Mouse (Mus musculus): ENCODE measurements around the gene Slc2a12. TPM values are rescaled to one million over a fixed set of nuclear protein-coding genes. Genes with fewer than 3 reads are reported as not detected.

Gene Slc2a12
- total and polyA plus RNA-seq, 3 experiments: 0.01 to 0.35 TPM; not detected in 1

DNA sequence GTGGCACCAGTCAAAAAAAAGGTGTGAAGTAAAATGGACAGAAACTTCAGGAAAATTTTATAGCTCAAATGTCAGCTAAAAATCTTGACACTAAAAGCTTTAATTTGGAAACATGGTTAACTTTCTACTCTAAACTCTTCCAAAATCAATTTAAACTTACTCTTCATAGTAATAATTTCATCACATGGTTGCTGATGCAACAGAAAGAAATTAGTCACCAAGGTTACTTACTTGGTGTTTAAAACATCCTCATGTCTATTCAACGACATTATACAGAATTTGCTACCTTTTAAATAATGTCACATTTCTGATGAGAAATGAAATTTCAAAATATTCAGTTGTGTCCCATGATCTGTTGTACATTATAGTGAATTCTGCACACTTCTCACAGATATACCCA is 83.4 kb downstream of the Slc2a12 start (continued):
- no peak for TF ChIP-seq ZMIZ1 (IDR thresholded peaks at IDR 0.05; ENCODE audit: low read depth, low read length)
- TF ChIP-seq NELFE (IDR thresholded peaks at IDR 0.05; ENCODE audit: low read depth, low read length): no peak
- TF ChIP-seq POLR2AphosphoS5 (IDR thresholded peaks at IDR 0.05; ENCODE audit: borderline replicate concordance, low read depth, low read length): no peak
- peak; percentile 64; the same call in 1 of the 2 replicates for TF ChIP-seq MXI1 (IDR thresholded peaks at IDR 0.05; ENCODE audit: low read depth, low read length)
- no peak for TF ChIP-seq ETS1 (IDR thresholded peaks at IDR 0.05; ENCODE audit: low read depth, low read length)
- no peak; the same call in 1 of the 2 replicates for TF ChIP-seq TCF12 (IDR thresholded peaks at IDR 0.05; ENCODE audit: low read depth, low read length)
- TF ChIP-seq MAFK (IDR thresholded peaks at IDR 0.05; ENCODE audit: borderline replicate concordance, low read depth, low read length): no peak
- no peak for TF ChIP-seq MAZ (IDR thresholded peaks at IDR 0.05; ENCODE audit: low read depth, low read length)
- TF ChIP-seq GATA1 (IDR thresholded peaks at IDR 0.05; ENCODE audit: low read depth, low read length): no peak
- TF ChIP-seq ZNF384 (IDR thresholded peaks at IDR 0.05; ENCODE audit: low read depth, low read length): no peak
- peak; percentile 10; the same call in 1 of the 2 replicates for TF ChIP-seq MAX (IDR thresholded peaks at IDR 0.05; ENCODE audit: low read length)

GRCm38 (mm10) chr10:22730266-22730991 is 85.6 kb downstream of the Slc2a12 start:
- peak; percentile 60 for DNase-seq (ENCODE audit: low read depth, low spot score)
- Histone ChIP-seq H3K79me2 (ENCODE audit: control insufficient read depth, insufficient read depth, low read length, poor library complexity) (peaks cover 50% of the 10 kb centered on the region), H3K9me3 (replicated peaks; ENCODE audit: insufficient read depth, low read length) (no peaks in the 10 kb centered on the region), H3K4me1 (ENCODE audit: control insufficient read depth in 1 of 2, insufficient read depth in 2 of 2, low read length in 2 of 2) (peaks cover 26 to 33% of the 10 kb centered on the region in 2 experiments), H3K4me3 (ENCODE audit: control insufficient read depth in 1 of 2, insufficient read depth in 1 of 2, low read depth in 2 of 2, low read length in 2 of 2) (peak overlapping the region; percentile 94 to 100), H3K9ac (ENCODE audit: control insufficient read depth, low read depth, low read length, poor library complexity, severe bottlenecking) (peak overlapping the region; percentile 99), H3K27ac (ENCODE audit: control insufficient read depth, low read depth, low read length) (peak overlapping the region; percentile 73), H3K36me3 (ENCODE audit: control insufficient read depth in 1 of 2, insufficient read depth in 2 of 2, low read length in 2 of 2) (peaks cover 8 to 50% of the 10 kb centered on the region in 2 experiments), H3K27me3 (ENCODE audit: control insufficient read depth in 1 of 2, insufficient read depth in 2 of 2, low read length in 2 of 2) (no peaks in the 10 kb centered on the region)
- TF ChIP-seq MAFK (IDR thresholded peaks at IDR 0.05; ENCODE audit: borderline replicate concordance, low read depth, low read length) (no peak), MYC (IDR thresholded peaks at IDR 0.05; ENCODE audit: low read depth, low read length) (no peak), POLR2AphosphoS5 (IDR thresholded peaks at IDR 0.05; ENCODE audit: borderline replicate concordance, low read depth, low read length) (no peak), CHD2 (IDR thresholded peaks at IDR 0.05; ENCODE audit: low read length) (peak; percentile 11; the same call in 1 of the 2 replicates), POLR2AphosphoS2 (IDR thresholded peaks at IDR 0.05; ENCODE audit: low read length) (no peak), E2F4 (IDR thresholded peaks at IDR 0.05; ENCODE audit: borderline replicate concordance, low read depth, low read length) (no peak), USF1 (IDR thresholded peaks at IDR 0.05; ENCODE audit: low read depth, low read length) (no peak), NRF1 (IDR thresholded peaks at IDR 0.05; ENCODE audit: insufficient read depth, low read depth, low read length, poor library complexity, severe bottlenecking) (no peak), JUND (IDR thresholded peaks at IDR 0.05; ENCODE audit: low read depth, low read length) (no peak), CTCF (IDR thresholded peaks at IDR 0.05 in 2 of 3, conservative IDR thresholded peaks at IDR 0.05 in 1 of 3; ENCODE audit: control insufficient read depth in 1 of 3, insufficient read depth in 1 of 3, low read depth in 2 of 3, low read length in 3 of 3, poor library complexity in 1 of 3, severe bottlenecking in 1 of 3) (no peak), SMC3 (IDR thresholded peaks at IDR 0.05; ENCODE audit: low read depth, low read length) (no peak), MAZ (IDR thresholded peaks at IDR 0.05; ENCODE audit: low read depth, low read length) (no peak), POLR2A (IDR thresholded peaks at IDR 0.05; ENCODE audit: control insufficient read depth in 1 of 2, insufficient read depth in 1 of 2, low read depth in 1 of 2, low read length in 2 of 2, poor library complexity in 1 of 2) (0 out of 4 replicates have a peak, but pooled peaks of 1 of the 2 experiments have one; percentile 6), MAX (IDR thresholded peaks at IDR 0.05; ENCODE audit: low read length) (no peak), EP300 (IDR thresholded peaks at IDR 0.05; ENCODE audit: low read depth in 1 of 2, low read length in 2 of 2) (no peak), RCOR1 (IDR thresholded peaks at IDR 0.05; ENCODE audit: low read depth, low read length) (no peak), NELFE (IDR thresholded peaks at IDR 0.05; ENCODE audit: low read depth, low read length) (no peak), HCFC1 (IDR thresholded peaks at IDR 0.05; ENCODE audit: low read depth, low read length) (peak; percentile 32; the same call in 1 of the 2 replicates), ELF1 (IDR thresholded peaks at IDR 0.05; ENCODE audit: low read depth, low read length) (no peak), ETS1 (IDR thresholded peaks at IDR 0.05; ENCODE audit: low read depth, low read length) (0 out of 2 replicates have a peak, but pooled peaks have one; percentile 14), KAT2A (conservative IDR thresholded peaks at IDR 0.05; ENCODE audit: low read depth, low read length) (no peak), CHD1 (IDR thresholded peaks at IDR 0.05; ENCODE audit: low read depth, low read length) (no peak; the same call in 1 of the 2 replicates), SIN3A (IDR thresholded peaks at IDR 0.05; ENCODE audit: low read length) (peak; percentile 2; the same call in 1 of the 2 replicates), MEF2A (IDR thresholded peaks at IDR 0.05; ENCODE audit: extremely low read depth, insufficient replicate concordance, low read depth, low read length, poor library complexity, severe bottlenecking) (no peak), ZNF384 (IDR thresholded peaks at IDR 0.05; ENCODE audit: low read depth, low read length) (no peak), ZKSCAN1 (IDR thresholded peaks at IDR 0.05; ENCODE audit: low read depth, low read length) (no peak), MXI1 (IDR thresholded peaks at IDR 0.05; ENCODE audit: low read depth, low read length) (peak; percentile 46; the same call in 1 of the 2 replicates), GABPA (IDR thresholded peaks at IDR 0.05; ENCODE audit: low read depth, low read length) (no peak), UBTF (IDR thresholded peaks at IDR 0.05; ENCODE audit: borderline replicate concordance, insufficient read depth, low read depth, low read length) (no peak)

Data from MEL (cell line).